Mouse (Mus musculus): ENCODE measurements around the gene Ankrd13b. TPM values are rescaled to one million over a fixed set of nuclear protein-coding genes. Genes with fewer than 3 reads are reported as not detected.

The Ankrd13b gene
- total RNA-seq, 1 experiment from 2014 or later: 13.2 TPM

DNA sequence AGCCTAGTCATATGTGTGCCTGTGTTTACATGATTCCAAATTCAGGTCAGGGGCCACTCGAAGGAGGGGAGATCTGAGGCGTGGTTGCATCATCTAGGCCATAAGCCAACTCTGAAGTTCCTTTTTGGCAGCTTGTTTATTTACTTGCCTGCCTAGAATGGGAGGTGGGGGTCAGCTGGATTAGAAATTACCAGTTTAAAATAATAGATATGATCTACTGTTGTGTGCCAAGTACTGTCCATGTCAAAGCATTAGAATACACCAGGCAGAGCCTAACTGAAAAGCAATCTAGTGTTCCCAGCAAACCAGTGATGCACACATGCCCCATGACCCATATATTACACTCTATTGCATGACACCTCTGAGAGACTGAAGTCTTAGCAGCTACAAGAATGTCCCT, 44.5 kb downstream of the Ankrd13b start:
- ATAC-seq (replicated peaks in 1 of 2; ENCODE audit: insufficient read depth in 1 of 2, low FRiP score in 2 of 2, low TSS enrichment in 1 of 2, low read depth in 1 of 2, poor library complexity in 2 of 2, severe bottlenecking in 2 of 2): no peak

GRCm38 (mm10) chr11:77442186-77443170, 47.0 kb downstream of the Ankrd13b start:
- ATAC-seq (replicated peaks in 1 of 2; ENCODE audit: insufficient read depth in 1 of 2, low FRiP score in 2 of 2, low TSS enrichment in 1 of 2, low read depth in 1 of 2, poor library complexity in 2 of 2, severe bottlenecking in 2 of 2): peak; percentile 19 to 37; a peak in 2 of 4 replicates

GRCm38 (mm10) chr11:77441020-77441419, 48.5 kb downstream of the Ankrd13b start:
- no peak for ATAC-seq (replicated peaks in 1 of 2; ENCODE audit: insufficient read depth in 1 of 2, low FRiP score in 2 of 2, low TSS enrichment in 1 of 2, low read depth in 1 of 2, poor library complexity in 2 of 2, severe bottlenecking in 2 of 2)

- no peak for ATAC-seq (replicated peaks in 1 of 2; ENCODE audit: insufficient read depth in 1 of 2, low FRiP score in 2 of 2, low TSS enrichment in 1 of 2, low read depth in 1 of 2, poor library complexity in 2 of 2, severe bottlenecking in 2 of 2)
These were observed 49.4 kb downstream of the Ankrd13b start for GRCm38 (mm10) chr11:77440081-77440480.

GRCm38 (mm10) chr11:77437026-77437425, 52.5 kb downstream of the Ankrd13b start:
- no peak for ATAC-seq (replicated peaks in 1 of 2; ENCODE audit: insufficient read depth in 1 of 2, low FRiP score in 2 of 2, low TSS enrichment in 1 of 2, low read depth in 1 of 2, poor library complexity in 2 of 2, severe bottlenecking in 2 of 2)

DNA sequence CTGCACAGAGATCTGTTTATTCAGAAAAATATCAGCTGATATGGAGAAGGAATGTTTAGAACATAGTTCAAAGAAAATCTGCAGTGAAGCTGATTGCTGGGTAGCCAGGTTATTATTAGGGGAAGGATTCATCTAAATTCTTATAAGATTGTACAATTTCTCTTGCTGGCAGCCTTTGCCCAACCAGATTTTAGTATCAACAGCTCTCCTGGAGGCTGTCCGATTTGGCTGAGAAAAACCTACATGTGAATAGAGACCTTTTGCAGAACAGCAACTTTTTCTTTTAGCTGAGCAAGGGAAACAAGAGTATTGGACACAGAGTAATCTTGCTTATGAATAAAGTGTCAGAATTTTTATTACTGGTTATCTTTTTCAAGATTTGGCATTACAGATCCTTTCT, 61.0 kb downstream of the Ankrd13b start:
- no peak for ATAC-seq (replicated peaks in 1 of 2; ENCODE audit: insufficient read depth in 1 of 2, low FRiP score in 2 of 2, low TSS enrichment in 1 of 2, low read depth in 1 of 2, poor library complexity in 2 of 2, severe bottlenecking in 2 of 2)

- ATAC-seq (replicated peaks in 1 of 2; ENCODE audit: insufficient read depth in 1 of 2, low FRiP score in 2 of 2, low TSS enrichment in 1 of 2, low read depth in 1 of 2, poor library complexity in 2 of 2, severe bottlenecking in 2 of 2): no peak
These were observed 66.2 kb downstream of the Ankrd13b start for GRCm38 (mm10) chr11:77423175-77423859.

Other genes starting within 250 kb of the Ankrd13b start
- gene Coro6, start 27.3 kb downstream of the Ankrd13b start, total RNA-seq (2017): not detected in 2 replicates
- 22.1 and 24.1 TPM in 2 replicates for gene Git1, start 3.9 kb upstream of the Ankrd13b start, total RNA-seq (2017)
- gene Abhd15, start 25.4 kb upstream of the Ankrd13b start, total RNA-seq (2017): 12.3 and 19.1 TPM in 2 replicates
- gene Trp53i13, start 26.3 kb upstream of the Ankrd13b start, total RNA-seq (2017): 5.0 and 5.4 TPM in 2 replicates
- gene Gm10392, start 29.5 kb upstream of the Ankrd13b start, total RNA-seq (2017): 0.55 and 2.4 TPM in 2 replicates
- 56.6 and 65.5 TPM in 2 replicates for gene Taok1, start 118.1 kb upstream of the Ankrd13b start, total RNA-seq (2017)
- 104 and 109 TPM in 2 replicates for gene Nufip2, start 196.5 kb upstream of the Ankrd13b start, total RNA-seq (2017)
- gene Cryba1, start 235.6 kb upstream of the Ankrd13b start, total RNA-seq (2017): not detected in 2 replicates